Mouse (Mus musculus): Measurements from ENCODE around the gene Bub1.

- no peak for TF ChIP-seq GATA1 (IDR thresholded peaks at IDR 0.05; ENCODE audit: borderline replicate concordance, low read length)
- TF ChIP-seq FLI1 (IDR thresholded peaks at IDR 0.05; ENCODE audit: low read length): no peak
Measured at GRCm38 (mm10) chr2:127775013-127775412, 56.7 kb downstream of the Bub1 start.
